Comparison of ENCODE assay signal across 25 mouse cellular contexts in the genomic region with DNA sequence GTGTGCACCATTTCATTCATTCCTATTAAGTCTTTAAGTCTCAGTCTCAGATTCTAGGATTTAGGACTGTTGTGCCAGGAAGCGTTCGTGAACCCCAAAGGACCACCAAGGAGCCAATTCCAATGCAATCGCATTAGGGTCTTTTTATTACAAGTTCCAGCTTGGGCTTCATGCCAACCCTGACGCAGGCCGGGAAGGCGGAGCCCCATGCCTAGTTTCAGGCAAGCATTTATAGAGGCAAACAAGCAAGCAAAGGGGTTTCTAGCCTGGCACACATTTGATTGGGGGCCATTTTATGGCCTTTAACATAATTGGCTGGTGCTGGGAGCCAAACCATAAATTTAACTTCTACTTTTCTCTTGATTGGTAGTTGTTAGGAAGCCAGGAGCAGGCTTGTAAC. TPM values are rescaled to one million over a fixed set of nuclear protein-coding genes. Genes with fewer than 3 reads are reported as not detected.
A peak's percentile ranks its signal among the peaks of the same experiment; 100 is the strongest.
DNase-seq lines count a peak whose midpoint lies in the region; ATAC-seq and TF ChIP-seq lines count a peak whose summit lies in the region.
"Had no signal": no experiment of that assay in that cellular context is flagged by ENCODE, and none has a peak within 500 bp of the region (broad histone marks: within the 10 kb centered on the region; RNA-seq: fewer than 3 reads in every experiment).

No protein-coding gene starts in this region.

- no peak overlapping the region for H3K27ac ChIP-seq in forebrain, embryonic 14.5 days (ENCODE audit: low read depth, low read length)
- H3K27ac ChIP-seq in forebrain, embryonic 13.5 days, result no peak overlapping the region
- H3K27ac ChIP-seq in limb, embryonic 11.5 days (replicated peaks; ENCODE audit: low read depth, low read length), result no peak overlapping the region
- no peak overlapping the region for H3K27ac ChIP-seq in limb, embryonic 10.5 days
- H3K27ac ChIP-seq in neural tube, embryonic 14.5 days (ENCODE audit: low read depth, low read length), result no peak overlapping the region
- no peak overlapping the region for H3K27ac ChIP-seq in neural tube, embryonic 15.5 days (replicated peaks)
- H3K27ac ChIP-seq in limb, embryonic 14.5 days (replicated peaks; ENCODE audit: low read depth, low read length), result no peak overlapping the region
- H3K27ac ChIP-seq: forebrain, embryonic 15.5 days; heart, adult 2 months; heart, embryonic 15.5 days; hindbrain, embryonic 13.5 days had no signal

- no peaks in the 10 kb centered on the region for H3K36me3 ChIP-seq in forebrain, embryonic 14.5 days (ENCODE audit: control insufficient read depth, insufficient read depth, low read length)
- no peaks in the 10 kb centered on the region for H3K36me3 ChIP-seq in forebrain, embryonic 13.5 days (ENCODE audit: poor library complexity, severe bottlenecking)
- no peaks in the 10 kb centered on the region for H3K36me3 ChIP-seq in limb, embryonic 11.5 days (ENCODE audit: control insufficient read depth, insufficient read depth, low read length)
- H3K36me3 ChIP-seq in limb, embryonic 10.5 days, result no peaks in the 10 kb centered on the region
- H3K36me3 ChIP-seq in neural tube, embryonic 14.5 days (ENCODE audit: control insufficient read depth, insufficient read depth, low read length), result no peaks in the 10 kb centered on the region
- no peaks in the 10 kb centered on the region for H3K36me3 ChIP-seq in neural tube, embryonic 15.5 days
- no peaks in the 10 kb centered on the region for H3K36me3 ChIP-seq in limb, embryonic 14.5 days (ENCODE audit: control insufficient read depth, insufficient read depth, low read length)
- H3K36me3 ChIP-seq: forebrain, embryonic 15.5 days; heart, embryonic 15.5 days; hindbrain, embryonic 13.5 days had no signal

- ATAC-seq in forebrain, embryonic 14.5 days, result no peak
- ATAC-seq in forebrain, embryonic 13.5 days, result no peak
- no peak for ATAC-seq in limb, embryonic 11.5 days (ENCODE audit: insufficient number of reproducible peaks, low FRiP score, low TSS enrichment, low read depth)
- ATAC-seq in neural tube, embryonic 14.5 days (ENCODE audit: low read depth), result peak; percentile 49; the same call in 1 of the 2 replicates
- no peak for ATAC-seq in neural tube, embryonic 15.5 days (ENCODE audit: low FRiP score)
- ATAC-seq in limb, embryonic 14.5 days (ENCODE audit: low FRiP score, low read depth), result 0 out of 2 replicates have a peak, but pooled peaks have one; percentile 30
- ATAC-seq in erythroblast, adult 5-6 weeks (replicated peaks; ENCODE audit: low FRiP score, poor library complexity, severe bottlenecking), result no peak
- ATAC-seq: forebrain, embryonic 15.5 days; intestine, embryonic 16.5 days had no signal

- H3K9me3 ChIP-seq in forebrain, embryonic 14.5 days (replicated peaks; ENCODE audit: control insufficient read depth, low read length), result no peaks in the 10 kb centered on the region
- H3K9me3 ChIP-seq in forebrain, embryonic 13.5 days (replicated peaks), result no peaks in the 10 kb centered on the region
- H3K9me3 ChIP-seq in limb, embryonic 11.5 days (ENCODE audit: control insufficient read depth, low read length), result no peaks in the 10 kb centered on the region
- no peaks in the 10 kb centered on the region for H3K9me3 ChIP-seq in limb, embryonic 10.5 days (replicated peaks)
- H3K9me3 ChIP-seq in neural tube, embryonic 14.5 days (ENCODE audit: control insufficient read depth, low read length), result no peaks in the 10 kb centered on the region
- H3K9me3 ChIP-seq in neural tube, embryonic 15.5 days (replicated peaks), result no peaks in the 10 kb centered on the region
- no peaks in the 10 kb centered on the region for H3K9me3 ChIP-seq in limb, embryonic 14.5 days (ENCODE audit: control insufficient read depth, low read length)
- H3K9me3 ChIP-seq: forebrain, embryonic 15.5 days; heart, embryonic 15.5 days; hindbrain, embryonic 13.5 days had no signal

- TF ChIP-seq POLR2A in limb, embryonic 14.5 days (IDR thresholded peaks at IDR 0.05; ENCODE audit: borderline replicate concordance, extremely low read depth, insufficient read depth, insufficient read length), result no peak

- no peak overlapping the region for H3K9ac ChIP-seq in forebrain, embryonic 14.5 days (ENCODE audit: low read length)
- no peak overlapping the region for H3K9ac ChIP-seq in forebrain, embryonic 13.5 days
- H3K9ac ChIP-seq in limb, embryonic 11.5 days (ENCODE audit: low read length), result no peak overlapping the region
- H3K9ac ChIP-seq in neural tube, embryonic 14.5 days (replicated peaks; ENCODE audit: low read depth, low read length), result no peak overlapping the region
- H3K9ac ChIP-seq in neural tube, embryonic 15.5 days (replicated peaks), result no peak overlapping the region
- H3K9ac ChIP-seq in limb, embryonic 14.5 days (ENCODE audit: low read depth, low read length, severe bottlenecking), result no peak overlapping the region
- H3K9ac ChIP-seq: forebrain, embryonic 15.5 days; heart, embryonic 15.5 days; hindbrain, embryonic 13.5 days had no signal

- H3K27me3 ChIP-seq in forebrain, embryonic 14.5 days (replicated peaks; ENCODE audit: control insufficient read depth, insufficient read depth, low read length), result no peaks in the 10 kb centered on the region
- peaks cover 14% of the 10 kb centered on the region for H3K27me3 ChIP-seq in forebrain, embryonic 13.5 days
- H3K27me3 ChIP-seq in limb, embryonic 11.5 days (ENCODE audit: control insufficient read depth, insufficient read depth, low read length), result no peaks in the 10 kb centered on the region
- H3K27me3 ChIP-seq in limb, embryonic 10.5 days (ENCODE audit: low read depth, poor library complexity, severe bottlenecking), result peaks cover 13% of the 10 kb centered on the region
- no peaks in the 10 kb centered on the region for H3K27me3 ChIP-seq in neural tube, embryonic 14.5 days (ENCODE audit: control insufficient read depth, insufficient read depth, low read length)
- H3K27me3 ChIP-seq in neural tube, embryonic 15.5 days (replicated peaks), result 0 out of 2 replicates have a peak, but pooled peaks cover 4% of the 10 kb centered on the region
- H3K27me3 ChIP-seq in limb, embryonic 14.5 days (ENCODE audit: control insufficient read depth, insufficient read depth, low read length), result peaks cover 11% of the 10 kb centered on the region
- H3K27me3 ChIP-seq: heart, embryonic 15.5 days had no signal

- H3K4me3 ChIP-seq in forebrain, embryonic 14.5 days (ENCODE audit: low read depth, low read length), result no peak overlapping the region
- no peak overlapping the region for H3K4me3 ChIP-seq in forebrain, embryonic 13.5 days
- H3K4me3 ChIP-seq in limb, embryonic 11.5 days (ENCODE audit: low read depth, low read length), result no peak overlapping the region
- no peak overlapping the region for H3K4me3 ChIP-seq in limb, embryonic 10.5 days
- H3K4me3 ChIP-seq in neural tube, embryonic 14.5 days (ENCODE audit: low read depth, low read length), result no peak overlapping the region
- H3K4me3 ChIP-seq in neural tube, embryonic 15.5 days (replicated peaks), result no peak overlapping the region
- H3K4me3 ChIP-seq in limb, embryonic 14.5 days (replicated peaks; ENCODE audit: low read length), result no peak overlapping the region
- H3K4me3 ChIP-seq: forebrain, embryonic 15.5 days; heart, adult 2 months; heart, embryonic 15.5 days; hindbrain, embryonic 13.5 days had no signal

- no peak overlapping the region for H3K4me2 ChIP-seq in forebrain, embryonic 14.5 days (ENCODE audit: low read length)
- no peak overlapping the region for H3K4me2 ChIP-seq in forebrain, embryonic 13.5 days
- no peak overlapping the region for H3K4me2 ChIP-seq in limb, embryonic 11.5 days (ENCODE audit: low read depth, severe bottlenecking)
- no peak overlapping the region for H3K4me2 ChIP-seq in neural tube, embryonic 14.5 days (ENCODE audit: low read depth, low read length)
- H3K4me2 ChIP-seq in neural tube, embryonic 15.5 days, result no peak overlapping the region
- H3K4me2 ChIP-seq in limb, embryonic 14.5 days (replicated peaks; ENCODE audit: low read depth, low read length, severe bottlenecking), result no peak overlapping the region
- H3K4me2 ChIP-seq: forebrain, embryonic 15.5 days; heart, embryonic 11.5 days; heart, embryonic 15.5 days; hindbrain, embryonic 13.5 days had no signal

- 30% methylated on average over 6 of the region's 6 CpGs for WGBS in forebrain, embryonic 14.5 days
- WGBS in forebrain, embryonic 13.5 days, result 47% methylated on average over 6 of the region's 6 CpGs
- WGBS in limb, embryonic 11.5 days, result 66% methylated on average over 6 of the region's 6 CpGs
- 93% methylated on average over 6 of the region's 6 CpGs for WGBS in limb, embryonic 10.5 days
- 34% methylated on average over 6 of the region's 6 CpGs for WGBS in neural tube, embryonic 14.5 days
- WGBS in neural tube, embryonic 15.5 days, result 30% methylated on average over 6 of the region's 6 CpGs
- WGBS in limb, embryonic 14.5 days, result 30% methylated on average over 6 of the region's 6 CpGs

- peak; percentile 77 for DNase-seq in forebrain, embryonic 14.5 days (ENCODE audit: low spot score)
- peak; percentile 50 for DNase-seq in limb, embryonic 11.5 days (ENCODE audit: low spot score)
- no peak for DNase-seq in limb, embryonic 10.5 days (ENCODE audit: low spot score)
- DNase-seq in limb, embryonic 14.5 days (ENCODE audit: low spot score), result peak; percentile 25
- DNase-seq: adrenal gland, adult 8-10 months; adrenal gland, postnatal 36 days; cerebellum, adult 11 months; cerebellum, adult 8-10 months; cerebellum, postnatal 36 days; gastrocnemius, postnatal 14 days; heart, adult 2 months; heart, postnatal 14 days had no signal

- no peaks in the 10 kb centered on the region for H3K4me1 ChIP-seq in forebrain, embryonic 14.5 days (ENCODE audit: control insufficient read depth, insufficient read depth, low read length)
- H3K4me1 ChIP-seq in forebrain, embryonic 13.5 days, result peaks cover 11% of the 10 kb centered on the region; the same call in 1 of the 2 replicates
- H3K4me1 ChIP-seq in limb, embryonic 11.5 days (ENCODE audit: control insufficient read depth, insufficient read depth, low read length), result no peaks in the 10 kb centered on the region
- H3K4me1 ChIP-seq in limb, embryonic 10.5 days, result peaks cover 9% of the 10 kb centered on the region; the same call in 1 of the 2 replicates
- no peaks in the 10 kb centered on the region for H3K4me1 ChIP-seq in neural tube, embryonic 14.5 days (ENCODE audit: control insufficient read depth, insufficient read depth, low read length)
- peaks cover 9% of the 10 kb centered on the region for H3K4me1 ChIP-seq in neural tube, embryonic 15.5 days
- H3K4me1 ChIP-seq in limb, embryonic 14.5 days (ENCODE audit: control insufficient read depth, insufficient read depth, low read length), result peaks cover 8% of the 10 kb centered on the region
- H3K4me1 ChIP-seq: hindbrain, embryonic 13.5 days had no signal

RNA-seq across cellular contexts. Expression of a gene that starts 16.1 kb away (rescaled TPM):
- 5.7 and 6.5 TPM in 2 replicates for polyA plus RNA-seq in forebrain, embryonic 14.5 days (2014; fragmentation: Nextera tagmentation; extraction: Ambion mirVana)
- polyA plus RNA-seq in forebrain, embryonic 13.5 days (2015; fragmentation: Nextera tagmentation; extraction: Ambion mirVana), result 6.4 and 8.0 TPM in 2 replicates
- 10.7 and 11.2 TPM in 2 replicates for polyA plus RNA-seq in limb, embryonic 11.5 days (2014; fragmentation: Nextera tagmentation; extraction: Ambion mirVana)
- polyA plus RNA-seq in limb, embryonic 10.5 days (2016; fragmentation: Nextera tagmentation; extraction: Ambion mirVana), result 10.7 and 10.9 TPM in 2 replicates
- 4.2 and 5.2 TPM in 2 replicates for polyA plus RNA-seq in neural tube, embryonic 14.5 days (2014; fragmentation: Nextera tagmentation; extraction: Ambion mirVana)
- 2.9 and 3.9 TPM in 2 replicates for polyA plus RNA-seq in neural tube, embryonic 15.5 days (2015; fragmentation: Nextera tagmentation; extraction: Ambion mirVana)
- polyA plus RNA-seq in limb, embryonic 14.5 days (2012; rRNA removed), result 9.1 and 10.2 TPM in 2 replicates
- polyA plus RNA-seq in limb, embryonic 14.5 days (2014; fragmentation: Nextera tagmentation; extraction: Ambion mirVana), result 6.4 and 7.0 TPM in 2 replicates
- 2.1 and 3.1 TPM in 2 replicates for total RNA-seq in erythroblast, adult 5-6 weeks (2015; ENCODE audit: low replicate concordance)
- 1.4 and 2.0 TPM in 2 replicates for total RNA-seq in erythroblast, adult 5-6 weeks (2017; ENCODE audit: low replicate concordance)

RNA-seq across cellular contexts. Expression of a gene that starts 24.6 kb away (rescaled TPM):
- polyA plus RNA-seq in forebrain, embryonic 14.5 days (2014; fragmentation: Nextera tagmentation; extraction: Ambion mirVana), result not detected in 2 replicates
- not detected in 2 replicates for polyA plus RNA-seq in forebrain, embryonic 13.5 days (2015; fragmentation: Nextera tagmentation; extraction: Ambion mirVana)
- polyA plus RNA-seq in limb, embryonic 11.5 days (2014; fragmentation: Nextera tagmentation; extraction: Ambion mirVana), result not detected in 2 replicates
- polyA plus RNA-seq in limb, embryonic 10.5 days (2016; fragmentation: Nextera tagmentation; extraction: Ambion mirVana), result not detected in 2 replicates
- not detected in 2 replicates for polyA plus RNA-seq in neural tube, embryonic 14.5 days (2014; fragmentation: Nextera tagmentation; extraction: Ambion mirVana)
- not detected in 2 replicates for polyA plus RNA-seq in neural tube, embryonic 15.5 days (2015; fragmentation: Nextera tagmentation; extraction: Ambion mirVana)
- polyA plus RNA-seq in limb, embryonic 14.5 days (2012; rRNA removed), result not detected in 2 replicates
- not detected in 2 replicates for polyA plus RNA-seq in limb, embryonic 14.5 days (2014; fragmentation: Nextera tagmentation; extraction: Ambion mirVana)
- not detected in 2 replicates for total RNA-seq in erythroblast, adult 5-6 weeks (2015; ENCODE audit: low replicate concordance)
- not detected in 2 replicates for total RNA-seq in erythroblast, adult 5-6 weeks (2017; ENCODE audit: low replicate concordance)
- total RNA-seq: adrenal gland, adult 8-10 months; adrenal gland, postnatal 36 days; ES-E14; gastrocnemius, adult 18-20 months; gastrocnemius, postnatal 14 days; heart, adult 2 months; hematopoietic stem cell, adult 5-6 weeks had no signal
- polyA plus RNA-seq: embryonic facial prominence, embryonic 11.5 days; forebrain, embryonic 15.5 days; hindbrain, embryonic 13.5 days; intestine, embryonic 16.5 days had no signal

Comparison
In these comparisons a context has a peak if more than half of its experiments do, and no peak if none do; other contexts are left out.
1. ATAC-seq: peak in neural tube, embryonic 14.5 days (single experiment) and limb, embryonic 14.5 days (single experiment); none in forebrain, embryonic 14.5 days (single experiment), forebrain, embryonic 13.5 days (single experiment), limb, embryonic 11.5 days (single experiment), neural tube, embryonic 15.5 days (single experiment) and erythroblast, adult 5-6 weeks (single experiment).